Mouse (Mus musculus) cerebellum, postnatal 4 days (tissue): ENCODE data around the gene C1qtnf7.

ENCODE experiments used
- DNase-seq, 2 experiments: peaks; one replicate each; pipeline ENCODE4 v3.0.0; 2022; ENCODE audit warnings: low spot score in 2 of 2, mixed read lengths in 1 of 2

The C1qtnf7 gene

GRCm38 (mm10) chr5:43539871-43540270, 24.5 kb downstream of the C1qtnf7 start:
- no peak for DNase-seq

- no peak for DNase-seq
Observed at GRCm38 (mm10) chr5:43541492-43541891, 26.2 kb downstream of the C1qtnf7 start.

- peak in 1 of 2 experiments; percentile 8 for DNase-seq
Observed at GRCm38 (mm10) chr5:43542246-43542845, 27.0 kb downstream of the C1qtnf7 start.

GRCm38 (mm10) chr5:43549951-43550350, 34.6 kb downstream of the C1qtnf7 start:
- DNase-seq = no peak

DNA sequence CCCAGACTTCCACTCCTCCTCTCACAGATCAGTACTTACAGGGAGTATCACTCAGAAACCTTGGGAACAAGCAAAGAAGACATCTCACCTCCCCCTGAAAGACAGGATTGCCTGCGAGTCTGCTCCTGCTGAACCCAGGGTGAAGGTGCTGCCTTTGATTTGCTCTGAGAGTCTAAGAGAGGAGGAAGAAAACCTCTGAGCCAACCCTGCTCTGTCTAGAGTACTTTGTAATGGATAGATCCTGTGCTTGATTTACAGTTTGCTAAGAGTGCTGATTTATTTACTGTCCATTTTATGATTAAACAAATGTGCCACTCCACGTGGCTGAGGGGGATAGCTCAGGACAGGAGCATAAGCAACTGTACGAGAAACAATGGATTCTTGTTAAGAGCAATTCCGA, 35.1 kb downstream of the C1qtnf7 start:
- no peak for DNase-seq

DNA sequence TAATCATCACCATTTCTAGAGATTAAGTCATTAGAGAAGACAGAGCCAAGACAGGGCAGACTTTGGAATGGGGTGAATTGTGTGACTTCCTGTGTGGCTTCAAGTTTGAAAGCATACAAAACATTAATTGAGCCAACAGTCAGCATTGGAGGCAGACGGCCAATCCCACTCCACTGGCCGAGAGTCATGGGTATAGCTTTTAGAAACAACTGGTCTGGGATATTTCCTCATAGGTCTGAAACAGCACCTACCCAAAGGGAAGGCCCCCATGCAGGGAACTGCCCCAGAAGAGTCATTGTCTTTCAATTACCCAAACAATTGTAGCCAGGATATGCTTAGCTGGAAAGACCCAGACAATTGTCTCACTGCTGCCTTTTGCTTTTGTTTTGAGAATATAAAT, 39.5 kb downstream of the C1qtnf7 start:
- no peak for DNase-seq

GRCm38 (mm10) chr5:43555406-43555805, 40.1 kb downstream of the C1qtnf7 start:
- no peak for DNase-seq

DNA sequence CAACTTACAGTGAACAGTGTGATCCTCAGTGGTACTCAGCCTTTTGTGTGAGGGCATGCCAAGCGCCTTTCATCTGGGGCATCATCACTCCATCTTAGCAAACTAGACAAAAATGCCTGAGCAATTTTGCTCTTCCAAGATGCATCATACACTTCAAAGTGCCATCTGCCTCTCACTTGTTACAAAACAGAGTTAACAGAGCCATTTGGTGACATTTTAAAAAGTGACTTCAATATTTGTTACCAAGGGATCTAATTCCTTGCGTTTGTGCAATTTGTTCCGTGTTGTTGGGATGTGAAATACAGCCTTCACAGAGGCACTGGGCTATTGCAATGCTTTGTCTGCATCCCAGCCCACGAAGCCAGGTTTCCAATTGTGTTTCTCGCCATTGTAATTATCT, 42.1 kb downstream of the C1qtnf7 start:
- DNase-seq = no peak

GRCm38 (mm10) chr5:43561639-43562252, 46.4 kb downstream of the C1qtnf7 start:
- no peak for DNase-seq

GRCm38 (mm10) chr5:43569720-43570359, 54.5 kb downstream of the C1qtnf7 start:
- DNase-seq = no peak

DNA sequence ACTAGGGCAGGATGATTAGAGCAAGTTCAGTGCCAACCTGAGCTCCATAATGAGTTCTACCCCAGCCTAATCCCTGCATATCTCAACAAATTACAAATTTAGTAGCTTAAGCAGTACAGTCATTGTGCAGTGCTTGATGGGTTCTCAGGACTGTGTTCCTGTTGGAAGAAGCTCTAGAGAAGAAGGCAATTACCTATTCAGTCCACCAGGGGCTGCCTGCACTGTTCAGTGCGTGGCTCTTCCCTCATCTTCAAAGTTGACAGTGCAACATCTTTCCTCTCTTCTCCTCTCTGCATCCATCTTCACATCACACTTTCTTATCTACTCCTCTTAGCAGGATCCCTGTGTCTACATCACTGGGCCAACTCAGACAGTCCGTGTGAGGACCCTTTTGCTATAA, 67.5 kb downstream of the C1qtnf7 start:
- peak in 1 of 2 experiments; percentile 14 for DNase-seq

GRCm38 (mm10) chr5:43583326-43584120, 68.2 kb downstream of the C1qtnf7 start:
- DNase-seq = no peak

- no peak for DNase-seq
Observed at GRCm38 (mm10) chr5:43584464-43584863, 69.1 kb downstream of the C1qtnf7 start.

- DNase-seq = no peak
Observed at GRCm38 (mm10) chr5:43585406-43586245, 70.3 kb downstream of the C1qtnf7 start.

DNA sequence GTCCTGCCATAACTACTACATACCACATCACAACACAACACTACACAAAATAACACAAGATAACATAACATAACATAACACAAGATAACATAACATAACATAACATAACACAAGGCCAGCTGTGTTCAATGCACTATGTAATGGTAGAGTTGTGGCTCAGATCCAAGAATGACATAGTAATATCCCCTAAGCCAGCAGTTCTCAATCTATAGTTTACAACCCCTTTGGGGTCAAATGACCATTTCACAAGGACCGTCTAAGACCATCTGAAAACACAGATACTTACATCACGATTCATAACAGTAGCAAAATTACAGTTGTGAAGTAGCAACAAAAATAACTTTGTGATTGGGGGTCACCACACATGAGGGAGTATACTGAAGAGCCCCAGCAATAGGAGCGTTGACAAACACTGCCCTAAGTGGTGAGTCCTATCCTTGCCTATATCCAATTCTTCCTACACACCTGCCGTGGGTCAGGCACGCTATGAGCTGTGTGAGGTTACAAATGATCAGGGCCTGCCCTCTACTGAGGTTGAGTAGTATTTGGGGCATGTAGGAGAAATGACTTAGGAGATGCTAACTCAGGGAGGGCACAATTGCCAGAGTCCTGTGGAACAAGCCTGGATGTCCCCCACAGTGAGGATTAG, 73.6 kb downstream of the C1qtnf7 start:
- DNase-seq = no peak

DNA sequence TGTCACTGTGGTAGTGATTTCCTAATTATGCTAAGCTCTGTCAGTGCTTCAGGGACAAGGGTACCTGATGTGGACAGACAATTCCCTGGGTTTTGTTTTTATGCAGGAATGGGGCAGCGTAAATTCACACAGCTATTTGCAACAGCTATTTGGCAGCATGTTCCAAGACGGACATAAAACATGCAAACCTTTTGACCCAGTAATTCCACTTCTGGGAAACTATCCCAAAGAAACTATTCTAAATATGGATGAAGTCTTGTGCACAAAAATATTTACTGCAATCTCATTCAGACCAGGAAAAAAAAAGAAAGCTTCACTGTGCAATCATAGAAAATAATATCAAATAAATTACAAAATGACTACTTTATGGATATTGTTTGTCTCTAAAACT, 74.1 kb downstream of the C1qtnf7 start:
- no peak for DNase-seq

DNA sequence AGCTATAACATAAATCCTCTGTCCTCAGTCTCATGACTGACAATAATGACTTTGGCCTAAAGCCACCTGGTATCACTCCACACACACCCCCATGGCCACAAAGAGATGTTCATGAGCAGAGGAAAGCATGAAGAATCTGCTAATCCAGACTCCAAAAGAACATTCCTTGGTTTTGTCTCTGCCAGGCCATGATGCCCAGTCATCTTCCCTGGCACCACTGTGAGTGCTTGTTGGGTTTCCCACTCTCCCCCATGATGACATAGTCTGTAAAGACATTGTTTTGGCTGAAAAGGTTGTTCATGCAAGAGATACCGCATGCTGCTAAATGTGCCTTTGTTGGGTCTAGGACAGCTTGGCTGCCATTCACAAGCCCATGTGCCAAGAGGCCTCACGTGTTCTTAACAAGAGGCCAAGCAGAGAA, 75.0 kb downstream of the C1qtnf7 start:
- peak in 1 of 2 experiments; percentile 11 for DNase-seq

- no peak for DNase-seq
Observed at GRCm38 (mm10) chr5:43601601-43602000, 86.3 kb downstream of the C1qtnf7 start.

GRCm38 (mm10) chr5:43602518-43602917, 87.2 kb downstream of the C1qtnf7 start:
- DNase-seq = no peak

- DNase-seq = no peak
Observed at GRCm38 (mm10) chr5:43603559-43603958, 88.2 kb downstream of the C1qtnf7 start.

DNA sequence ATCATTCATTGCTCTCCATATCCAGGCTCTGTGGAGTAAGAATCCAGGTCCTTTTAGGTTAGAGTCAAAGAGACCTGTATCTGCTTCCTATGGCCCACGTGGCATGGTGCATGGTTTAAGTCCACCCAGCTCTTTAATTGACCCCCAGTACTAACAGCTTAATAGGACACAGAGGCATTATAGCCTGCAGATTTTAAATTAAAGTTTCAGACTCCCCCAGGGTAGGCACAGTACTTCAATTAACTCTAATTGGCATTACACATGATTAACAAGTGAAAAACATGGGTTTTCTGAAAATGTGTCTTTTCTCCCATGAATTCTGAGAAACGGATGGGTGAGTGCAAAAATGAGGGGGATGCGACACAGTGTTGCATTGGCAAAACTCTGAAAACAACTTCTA, 92.7 kb downstream of the C1qtnf7 start:
- DNase-seq = no peak
